Mouse (Mus musculus) limb, embryonic 13.5 days (tissue): ENCODE data around the gene Nmnat2. TPM values are rescaled to one million over a fixed set of nuclear protein-coding genes. Genes with fewer than 3 reads are reported as not detected.

Experiments
- ATAC-seq: fragments of 200-750 bp; cut with Nextera tagmentation; 2 replicates; pipeline ENCODE4 v1.8.0; 2017; ENCODE audit warnings: low read depth, moderate number of reproducible peaks, moderate TSS enrichment; ENCODE audit not compliant: low FRiP score
- H3K27ac ChIP-seq: fragments of 300-500 bp; sonication (generic); 2 replicates; pipeline ENCODE4 v1.5.1; 2015; ENCODE audit warnings: inconsistent platforms, mild to moderate bottlenecking, moderate library complexity
- H3K27me3 ChIP-seq: fragments of 300-500 bp; sonication (generic); 2 replicates; pipeline ENCODE4 v1.6.1; 2015; ENCODE audit warnings: mild to moderate bottlenecking, inconsistent platforms
- H3K36me3 ChIP-seq: fragments of 300-500 bp; sonication (generic); 2 replicates; pipeline ENCODE4 v1.6.1; 2015; ENCODE audit warnings: inconsistent platforms, mild to moderate bottlenecking, moderate library complexity
- H3K4me1 ChIP-seq: fragments of 300-500 bp; sonication (generic); 2 replicates; pipeline ENCODE4 v1.6.1; 2015; ENCODE audit warnings: inconsistent platforms
- H3K4me2 ChIP-seq: fragments of 300-500 bp; sonication (generic); replicated peaks from 2 replicates; pipeline ENCODE4 v1.6.1; 2015; ENCODE audit warnings: inconsistent platforms, mild to moderate bottlenecking, moderate library complexity
- H3K4me3 ChIP-seq: fragments of 300-500 bp; sonication (generic); 2 replicates; pipeline ENCODE4 v1.5.1; 2015; ENCODE audit warnings: moderate library complexity, mild to moderate bottlenecking, inconsistent platforms
- H3K9ac ChIP-seq: fragments of 300-500 bp; sonication (generic); 2 replicates; pipeline ENCODE4 v1.6.1; 2015; ENCODE audit warnings: mild to moderate bottlenecking, inconsistent platforms
- H3K9me3 ChIP-seq: fragments of 300-500 bp; sonication (generic); 2 replicates; pipeline ENCODE4 v1.6.1; 2016; ENCODE audit warnings: inconsistent platforms
- WGBS: fragments of 180-500 bp; shearing (Covaris S2); methylation state at CpG from one replicate; pipeline ENCODE4 v1.1.7; 2015; 5-methylcytosine and 5-hydroxymethylcytosine counted together
- polyA plus RNA-seq: library from polyadenylated mRNA; unstranded; fragments of >200 nt; fragmentation: Nextera tagmentation; extraction: Ambion mirVana; gene quantifications from 2 replicates; pipeline ENCODE4 v1.2.1, GENCODE M21; 2015

Gene Nmnat2
- polyA plus RNA-seq, 1 experiment from 2014 or later: 1.5 TPM

GRCm38 (mm10) chr1:153125287-153126275, 170.8 kb downstream of the Nmnat2 start:
- Histone ChIP-seq H3K27me3 (0 out of 2 replicates have a peak, but pooled peaks cover 2% of the 10 kb centered on the region), H3K27ac (no peak overlapping the region; the same call in 1 of the 2 replicates), H3K36me3 (no peaks in the 10 kb centered on the region), H3K9ac (no peak overlapping the region), H3K9me3 (no peaks in the 10 kb centered on the region), H3K4me1 (peaks cover 8% of the 10 kb centered on the region; the same call in 1 of the 2 replicates), H3K4me3 (no peak overlapping the region), H3K4me2 (no peak overlapping the region)
- ATAC-seq: no peak
- 56% methylated on average over 8 of the region's 8 CpGs for WGBS

DNA sequence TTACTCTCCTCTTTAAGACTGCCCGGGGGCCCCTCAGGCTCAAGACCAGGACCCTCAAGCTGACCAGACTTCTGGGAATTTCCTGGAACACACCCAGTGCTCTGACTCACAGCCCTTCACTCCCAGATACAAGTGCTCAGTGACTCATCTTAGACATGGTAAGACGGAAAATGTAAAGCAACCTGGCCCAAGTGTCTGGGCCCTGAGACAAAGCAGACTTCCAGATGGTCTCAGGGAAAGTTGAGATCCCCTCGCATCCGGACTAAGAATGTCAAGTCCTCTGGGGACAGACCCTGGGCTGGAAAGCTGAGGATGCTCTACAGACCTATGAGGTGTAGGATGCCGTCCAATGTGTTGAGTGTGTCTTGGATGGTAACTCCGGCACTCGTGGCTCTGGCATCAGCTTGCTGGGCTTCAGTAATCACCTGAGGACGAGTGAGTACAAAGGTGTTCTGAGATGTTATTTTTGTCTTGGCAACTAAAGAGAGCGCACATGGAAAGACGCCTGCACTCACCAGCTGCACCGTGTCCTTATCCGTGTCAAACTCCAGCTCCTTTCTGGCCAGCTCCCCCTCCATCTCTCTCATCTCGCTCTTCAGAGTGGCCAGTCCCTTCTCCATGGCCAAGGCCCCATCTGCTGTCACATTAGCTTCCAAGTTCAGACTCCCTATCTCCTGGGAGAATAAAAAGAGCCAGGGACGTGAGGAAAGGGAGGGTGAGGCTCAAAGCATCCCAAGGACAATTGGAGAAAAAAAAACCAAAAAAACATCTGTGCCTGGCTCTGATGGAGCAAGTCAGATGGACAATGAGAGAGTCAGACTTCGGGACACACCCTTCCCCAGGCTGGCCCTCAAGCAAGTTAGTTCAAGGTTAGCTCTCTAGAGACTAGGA, 171.9 kb downstream of the Nmnat2 start:
- Histone ChIP-seq H3K27ac (no peak overlapping the region), H3K9ac (no peak overlapping the region), H3K4me1 (peaks cover 8% of the 10 kb centered on the region; the same call in 1 of the 2 replicates), H3K4me2 (no peak overlapping the region), H3K4me3 (no peak overlapping the region), H3K36me3 (no peaks in the 10 kb centered on the region), H3K9me3 (no peaks in the 10 kb centered on the region), H3K27me3 (0 out of 2 replicates have a peak, but pooled peaks cover 2% of the 10 kb centered on the region)
- 84% methylated on average over 15 of the region's 15 CpGs for WGBS
- ATAC-seq: 0 out of 2 replicates have a peak, but pooled peaks have one; percentile 44

DNA sequence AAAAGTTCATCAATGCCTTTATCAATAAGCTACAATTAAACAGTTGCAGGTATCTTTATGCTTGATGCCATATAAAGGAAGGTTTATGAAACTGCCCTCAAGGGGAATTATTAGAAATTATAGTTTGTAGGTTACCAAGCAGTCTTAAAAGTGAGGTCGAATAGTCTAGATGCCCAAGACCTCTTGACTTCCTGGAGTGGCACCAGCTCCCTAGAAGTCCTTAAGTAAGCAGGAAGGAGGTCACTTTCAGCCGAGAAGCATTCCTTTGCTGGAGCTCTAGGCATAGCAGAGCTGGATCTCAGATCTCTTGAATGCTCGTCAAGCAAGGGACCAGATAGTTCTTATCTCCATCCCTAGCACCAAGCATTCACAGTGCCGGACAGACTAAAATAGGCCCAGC, 172.8 kb downstream of the Nmnat2 start:
- 78% methylated on average over 4 of the region's 4 CpGs for WGBS
- H3K36me3 ChIP-seq: no peaks in the 10 kb centered on the region

DNA sequence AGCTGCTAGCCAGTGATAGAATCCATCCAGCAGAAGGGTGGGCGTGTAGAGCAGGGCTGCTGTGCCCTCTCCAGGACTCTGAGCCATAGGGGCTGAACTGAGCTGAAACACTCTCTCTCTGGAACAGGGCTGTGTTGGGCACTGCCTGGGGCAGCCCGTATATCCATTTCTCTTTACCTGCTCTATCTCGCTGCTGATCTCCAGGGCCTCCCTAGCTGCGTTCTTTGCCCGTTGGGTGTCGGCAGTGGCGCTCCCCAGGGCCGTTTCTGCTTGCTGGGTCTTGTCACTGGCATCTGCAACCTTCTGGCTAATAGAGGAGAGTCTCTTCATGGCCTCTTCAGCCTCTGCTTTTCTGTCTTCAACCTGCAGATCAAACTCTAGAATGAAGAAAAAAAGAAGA, 174.0 kb downstream of the Nmnat2 start:
- no peaks in the 10 kb centered on the region for H3K36me3 ChIP-seq
- no peaks in the 10 kb centered on the region for H3K9me3 ChIP-seq
- H3K4me2 ChIP-seq: no peak overlapping the region
- H3K4me1 ChIP-seq: peaks cover 15% of the 10 kb centered on the region; the same call in 1 of the 2 replicates
- ATAC-seq: no peak
- H3K27me3 ChIP-seq: peaks cover 2% of the 10 kb centered on the region; the same call in 1 of the 2 replicates
- H3K9ac ChIP-seq: no peak overlapping the region
- H3K4me3 ChIP-seq: no peak overlapping the region
- WGBS: 68% methylated on average over 8 of the region's 8 CpGs
- H3K27ac ChIP-seq: no peak overlapping the region

More for the DNA sequence above, 172.8 kb downstream of the Nmnat2 start:
- peaks cover 8% of the 10 kb centered on the region; the same call in 1 of the 2 replicates for H3K4me1 ChIP-seq
- H3K4me2 ChIP-seq: no peak overlapping the region
- no peak overlapping the region for H3K4me3 ChIP-seq
- no peak for ATAC-seq
- H3K9me3 ChIP-seq: no peaks in the 10 kb centered on the region
- no peak overlapping the region for H3K9ac ChIP-seq
- 0 out of 2 replicates have a peak, but pooled peaks cover 2% of the 10 kb centered on the region for H3K27me3 ChIP-seq
- H3K27ac ChIP-seq: no peak overlapping the region

GRCm38 (mm10) chr1:153129992-153130713, 175.4 kb downstream of the Nmnat2 start:
- no peak overlapping the region for H3K4me2 ChIP-seq
- ATAC-seq: no peak
- H3K27ac ChIP-seq: no peak overlapping the region
- no peak overlapping the region for H3K4me3 ChIP-seq
- peaks cover 24% of the 10 kb centered on the region for H3K4me1 ChIP-seq
- H3K9me3 ChIP-seq: no peaks in the 10 kb centered on the region
- no peaks in the 10 kb centered on the region for H3K36me3 ChIP-seq
- no peak overlapping the region for H3K9ac ChIP-seq
- H3K27me3 ChIP-seq: peaks cover 2% of the 10 kb centered on the region; the same call in 1 of the 2 replicates
- WGBS: 81% methylated on average over 11 of the region's 11 CpGs

DNA sequence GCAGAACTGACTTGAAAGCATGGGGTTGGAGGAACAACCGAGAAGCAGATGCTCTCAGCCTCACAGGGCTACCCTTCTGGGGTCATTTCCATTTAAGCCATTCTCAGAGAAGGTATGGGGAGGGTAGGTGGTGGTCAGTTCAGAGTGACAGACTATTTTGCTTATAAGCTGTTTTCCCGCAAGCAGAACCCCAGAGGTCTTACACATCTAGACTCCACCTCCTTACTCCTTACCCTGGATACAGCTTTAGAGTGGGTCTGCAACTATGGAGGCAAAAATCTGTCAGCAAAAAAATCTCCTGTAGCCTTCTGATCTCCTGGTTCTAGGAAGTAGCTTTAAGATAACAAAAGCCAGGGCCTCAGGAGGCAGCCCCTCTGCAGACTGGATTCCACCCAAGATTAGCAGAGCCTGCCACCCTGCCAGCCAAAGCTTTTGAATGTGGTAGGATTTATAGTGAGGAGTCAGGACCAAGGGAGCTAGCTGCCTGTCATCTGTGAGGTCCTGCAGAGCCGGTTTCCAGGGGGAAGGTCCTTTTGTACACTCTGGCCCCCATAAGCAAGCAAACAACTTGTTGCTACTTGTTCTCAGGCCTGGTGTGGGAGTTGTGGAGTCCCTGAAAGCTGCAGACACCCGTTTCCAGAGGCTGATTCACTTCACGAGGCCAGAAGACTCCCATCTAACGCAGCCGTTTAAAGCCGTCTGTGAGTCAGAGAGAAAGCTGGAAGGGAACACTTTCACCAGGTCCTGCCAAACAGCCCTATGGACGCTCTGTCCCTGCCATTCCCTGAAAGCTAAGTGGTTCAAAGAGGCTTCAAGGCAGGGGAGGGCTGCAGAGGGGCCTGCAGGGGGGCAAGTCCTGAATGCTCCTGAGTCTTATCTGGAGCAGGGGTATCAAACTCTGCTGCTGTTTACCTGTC, 179.3 kb downstream of the Nmnat2 start:
- peak; percentile 14; the same call in 1 of the 2 replicates for ATAC-seq

GRCm38 (mm10) chr1:153136647-153137046, 181.9 kb downstream of the Nmnat2 start:
- H3K27ac ChIP-seq: no peak overlapping the region
- no peak for ATAC-seq
- H3K27me3 ChIP-seq: no peaks in the 10 kb centered on the region; the same call in 1 of the 2 replicates
- peaks cover 23% of the 10 kb centered on the region for H3K4me1 ChIP-seq
- WGBS: 72% methylated on average over 13 of the region's 13 CpGs
- no peak overlapping the region for H3K4me3 ChIP-seq
- H3K4me2 ChIP-seq: no peak overlapping the region
- H3K36me3 ChIP-seq: no peaks in the 10 kb centered on the region
- H3K9me3 ChIP-seq: no peaks in the 10 kb centered on the region
- no peak overlapping the region for H3K9ac ChIP-seq

More for the DNA sequence above, 179.3 kb downstream of the Nmnat2 start:
- Histone ChIP-seq H3K9ac (peak overlapping the region; percentile 14; the same call in 1 of the 2 replicates), H3K27ac (peak overlapping the region; percentile 55; the same call in 1 of the 2 replicates), H3K9me3 (no peaks in the 10 kb centered on the region), H3K4me3 (no peak overlapping the region), H3K4me1 (peaks cover 17% of the 10 kb centered on the region), H3K4me2 (0 out of 2 replicates have a peak overlapping the region, but pooled peaks have one; percentile 21), H3K27me3 (no peaks in the 10 kb centered on the region; the same call in 1 of the 2 replicates), H3K36me3 (no peaks in the 10 kb centered on the region)
- WGBS: 17% methylated on average over 9 of the region's 9 CpGs

DNA sequence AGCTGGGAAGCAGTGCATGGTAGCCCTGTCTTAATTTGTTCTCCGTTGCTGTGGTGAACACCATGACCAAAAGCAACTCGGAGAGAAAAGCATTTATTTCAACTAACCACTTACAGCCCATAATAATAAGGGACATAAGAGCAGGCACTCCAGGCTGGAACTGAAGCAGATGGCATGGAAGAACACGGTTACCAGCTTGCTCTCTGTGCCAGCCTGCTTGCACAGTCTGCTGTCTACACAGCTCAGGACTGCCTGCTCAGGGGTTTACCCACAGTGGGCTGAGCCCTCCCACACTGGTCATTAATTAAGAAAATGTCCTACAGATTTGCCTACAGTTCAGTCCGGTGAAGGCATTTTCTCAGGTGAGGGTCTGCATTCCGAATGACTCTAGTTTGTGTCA, 183.7 kb downstream of the Nmnat2 start:
- Histone ChIP-seq H3K9ac (no peak overlapping the region), H3K36me3 (no peaks in the 10 kb centered on the region), H3K27me3 (no peaks in the 10 kb centered on the region; the same call in 1 of the 2 replicates), H3K4me2 (no peak overlapping the region), H3K4me1 (peaks cover 18% of the 10 kb centered on the region), H3K27ac (no peak overlapping the region), H3K9me3 (no peaks in the 10 kb centered on the region), H3K4me3 (no peak overlapping the region)
- no peak for ATAC-seq
- WGBS: 70% methylated on average over 5 of the region's 5 CpGs

DNA sequence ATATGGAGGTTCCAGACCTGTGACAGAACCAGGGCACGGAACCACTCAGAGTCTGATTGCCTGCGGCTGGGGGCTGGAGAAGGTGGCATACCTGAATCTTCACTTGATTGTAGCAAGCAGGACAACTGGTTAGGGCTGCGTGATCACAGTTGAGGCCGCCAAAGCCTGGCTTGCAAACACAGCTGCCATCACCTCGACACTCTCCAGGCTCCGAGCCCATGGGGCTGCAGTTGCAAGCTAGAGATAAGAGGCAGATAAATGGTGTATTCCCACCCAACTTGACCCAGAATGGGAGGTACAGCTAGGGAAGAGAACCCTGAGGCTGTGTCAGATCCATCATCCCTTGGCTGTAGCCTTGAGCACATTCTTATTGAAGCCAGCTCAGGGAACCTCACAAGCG, 184.8 kb downstream of the Nmnat2 start:
- 64% methylated on average over 7 of the region's 7 CpGs for WGBS
- no peak overlapping the region for H3K4me3 ChIP-seq
- H3K4me1 ChIP-seq: peaks cover 8% of the 10 kb centered on the region
- no peak overlapping the region for H3K27ac ChIP-seq
- no peaks in the 10 kb centered on the region for H3K9me3 ChIP-seq
- no peak overlapping the region for H3K9ac ChIP-seq
- ATAC-seq: no peak
- no peak overlapping the region for H3K4me2 ChIP-seq
- no peaks in the 10 kb centered on the region for H3K36me3 ChIP-seq
- no peaks in the 10 kb centered on the region for H3K27me3 ChIP-seq

DNA sequence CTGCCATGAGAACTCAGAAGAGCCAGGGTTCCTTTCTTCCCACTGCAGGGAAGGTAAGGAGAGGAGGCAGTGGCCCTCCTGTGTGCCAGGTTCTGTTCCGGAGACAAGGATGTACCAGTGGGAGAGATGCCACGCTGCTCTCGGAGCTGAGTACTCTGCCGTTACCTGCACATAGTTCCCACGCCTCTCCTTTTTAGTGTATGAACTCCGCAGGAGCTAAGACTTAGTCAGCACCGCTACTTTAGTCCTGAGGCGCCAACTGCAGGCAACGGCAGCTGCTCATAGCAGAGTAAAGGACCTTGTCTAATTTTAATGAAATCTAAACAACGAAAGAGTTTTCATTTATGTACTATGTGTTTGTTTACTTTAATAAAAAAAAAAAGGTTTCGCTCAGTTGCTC, 185.5 kb downstream of the Nmnat2 start:
- no peak overlapping the region for H3K27ac ChIP-seq
- no peak overlapping the region for H3K4me3 ChIP-seq
- 69% methylated on average over 11 of the region's 11 CpGs for WGBS
- H3K36me3 ChIP-seq: no peaks in the 10 kb centered on the region
- no peaks in the 10 kb centered on the region for H3K27me3 ChIP-seq
- H3K9me3 ChIP-seq: no peaks in the 10 kb centered on the region
- H3K4me2 ChIP-seq: no peak overlapping the region
- no peak overlapping the region for H3K9ac ChIP-seq
- peaks cover 6% of the 10 kb centered on the region; the same call in 1 of the 2 replicates for H3K4me1 ChIP-seq
- ATAC-seq: no peak
